Mouse (Mus musculus): ENCODE data around the gene Rnf224.

Gene Rnf224

DNA sequence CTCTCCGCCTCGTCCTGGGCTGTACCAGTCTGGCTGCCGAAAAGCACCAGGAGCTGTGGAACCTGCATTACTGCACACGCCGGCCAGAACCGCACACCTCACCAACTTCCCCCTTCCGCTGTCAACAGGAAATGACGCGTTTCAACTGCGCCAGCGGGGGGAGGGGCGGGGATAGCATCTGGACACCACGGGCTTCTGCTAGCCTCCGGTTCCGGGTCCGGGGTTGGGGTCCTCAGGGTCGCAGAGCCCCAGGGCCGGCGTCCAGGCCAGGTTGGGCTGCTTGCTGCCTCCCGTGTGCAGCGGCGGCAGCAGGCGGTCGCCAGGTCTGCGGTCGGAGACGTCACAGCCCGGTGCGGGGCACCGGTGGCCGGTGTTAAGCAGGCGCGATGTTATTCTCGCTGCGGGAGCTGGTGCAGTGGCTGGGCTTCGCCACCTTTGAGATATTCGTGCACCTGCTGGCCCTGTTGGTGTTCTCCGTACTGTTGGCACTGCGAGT lies 18.7 kb upstream of the Rnf224 start, which contains the start of gene Tmem203:
TSS of gene Tmem203 (plus strand) at position 156 of the 496 bp plus-strand sequence.
- DNase-seq: peak; percentile 92 to 94

DNA sequence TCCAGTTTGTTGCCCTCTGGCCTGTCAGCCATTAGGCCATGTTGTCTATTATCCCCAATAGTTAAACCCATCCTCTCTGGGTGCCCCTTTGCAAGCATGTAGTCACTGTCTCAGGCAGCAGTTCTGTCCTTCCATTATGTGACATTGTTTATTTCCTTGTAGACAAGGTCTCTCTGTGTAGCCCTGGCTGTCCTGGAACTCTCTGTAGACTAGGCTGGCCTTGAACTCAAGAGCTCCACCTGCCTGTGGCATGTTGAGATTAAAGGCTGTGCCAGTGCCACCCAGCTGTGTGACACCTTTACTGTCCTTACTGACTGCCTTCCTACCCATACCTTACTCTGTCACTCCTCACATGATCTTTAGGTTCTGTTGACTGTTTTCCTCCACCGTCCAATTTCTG lies 15.7 kb upstream of the Rnf224 start:
- DNase-seq: peak in 1 of 2 experiments; percentile 52

DNA sequence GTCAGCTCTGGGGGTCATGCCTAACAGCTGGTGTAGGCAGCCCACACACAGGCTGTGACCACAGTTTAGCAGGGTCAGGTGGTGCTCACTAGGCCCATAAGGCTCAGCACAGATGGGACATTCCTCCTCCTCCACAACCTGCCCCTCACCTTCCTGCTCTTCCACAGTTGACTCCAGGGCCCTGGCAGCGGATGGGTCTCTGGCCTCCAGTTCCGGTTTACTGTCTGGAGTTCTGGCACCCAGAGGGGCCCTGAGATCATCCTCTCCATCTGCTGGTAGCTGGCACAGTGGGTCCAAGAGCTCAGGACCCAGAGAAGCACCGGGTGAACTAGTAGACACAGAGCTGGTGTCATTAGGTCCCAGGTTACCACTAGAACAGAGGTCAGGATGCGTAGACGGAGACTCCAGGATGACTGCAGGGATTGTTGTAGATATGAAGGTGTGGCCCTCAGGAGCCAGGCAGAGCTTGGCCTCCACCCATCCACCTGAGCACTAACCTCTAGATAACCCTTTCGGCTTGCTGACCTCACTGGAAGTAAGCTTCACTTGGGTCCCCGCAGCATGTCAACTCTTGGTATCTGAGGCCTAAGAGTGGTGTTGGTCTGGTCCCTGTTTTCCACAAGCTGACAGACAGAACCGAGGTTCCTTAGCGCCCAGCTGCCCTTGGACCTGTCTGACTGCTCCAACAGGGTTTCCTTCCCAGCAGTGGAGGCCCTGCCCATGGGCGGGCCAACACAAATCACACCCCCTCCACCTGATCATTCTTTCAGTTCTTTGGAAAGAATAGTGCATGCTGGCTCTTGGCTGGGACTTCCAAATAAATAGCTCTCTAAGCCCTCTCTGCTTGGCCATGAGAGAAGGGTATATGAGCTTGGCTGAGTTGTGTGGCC lies 9.8 kb upstream of the Rnf224 start, which contains the start of gene AL732309.1:
TSS of gene AL732309.1 (minus strand) at position 681 of the 890 bp plus-strand sequence.
- DNase-seq: peak; percentile 44 to 63

DNA sequence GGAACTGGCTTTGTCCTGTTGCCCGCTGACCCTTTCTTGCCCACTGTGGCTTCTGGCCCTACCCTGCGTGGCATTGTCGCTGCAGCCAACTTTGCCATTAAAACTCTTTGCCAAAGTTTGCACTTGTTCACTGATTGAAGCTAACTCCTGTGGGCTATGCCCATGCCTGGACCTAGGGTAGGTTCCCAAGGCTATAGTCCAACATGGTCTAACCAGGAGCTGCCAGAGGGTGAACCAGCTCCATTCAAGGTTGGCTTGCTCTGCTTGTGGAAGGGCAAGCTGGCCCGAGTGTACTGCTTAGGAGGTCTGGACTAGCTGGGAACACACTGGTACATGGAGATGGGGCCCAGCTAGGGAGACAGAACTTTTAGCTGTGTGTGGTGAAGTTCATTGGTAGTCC lies 7.6 kb upstream of the Rnf224 start:
- DNase-seq: peak in 1 of 2 experiments; percentile 6

DNA sequence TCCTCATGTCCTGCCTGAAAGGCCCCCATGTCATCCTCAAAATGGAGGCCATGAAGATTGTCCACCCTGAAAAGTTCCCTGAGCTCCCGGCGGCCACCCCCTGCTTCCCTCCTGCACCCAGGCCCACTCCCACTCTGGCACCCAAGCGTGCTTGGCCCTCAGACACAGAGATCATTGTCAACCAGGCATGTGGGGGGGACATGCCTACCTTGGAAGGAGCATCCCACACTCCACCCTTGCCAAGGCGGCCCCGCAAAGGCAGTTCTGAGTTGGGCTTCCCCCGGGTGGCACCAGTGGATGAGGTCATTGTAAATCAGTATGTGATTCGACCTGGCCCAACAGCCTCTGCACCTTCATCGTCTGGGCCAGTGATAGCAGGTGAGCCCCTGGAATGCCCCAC lies 6.8 kb upstream of the Rnf224 start:
- peak in 1 of 2 experiments; percentile 27 for DNase-seq

DNA sequence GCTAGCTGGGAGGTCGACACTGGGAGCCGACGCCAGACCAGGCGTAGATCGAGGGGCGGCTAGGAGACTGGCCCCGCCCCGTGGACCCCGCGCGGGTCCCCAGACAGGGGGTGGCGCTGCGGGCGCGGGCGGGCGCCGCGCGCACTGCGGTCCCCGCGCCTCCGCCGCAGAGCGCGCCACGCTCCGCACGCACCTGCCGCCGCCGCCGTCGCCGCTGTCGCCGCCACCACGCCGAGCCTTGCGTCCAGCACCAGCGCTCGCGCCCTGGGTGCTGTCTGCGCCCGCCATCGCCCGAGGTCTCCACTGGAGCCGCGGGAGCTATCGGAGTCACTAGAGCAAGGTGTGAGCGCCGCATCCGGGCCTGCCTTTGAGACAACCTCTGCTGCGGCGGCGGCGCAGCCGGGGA lies 5.5 kb upstream of the Rnf224 start, which contains the start of the genes Rnf208 and Cysrt1:
TSS of gene Rnf208 (plus strand) at position 155 of the 406 bp plus-strand sequence.
TSS of gene Cysrt1 (minus strand) at position 352 of the 406 bp plus-strand sequence.
- DNase-seq: peak; percentile 72 to 81

DNA sequence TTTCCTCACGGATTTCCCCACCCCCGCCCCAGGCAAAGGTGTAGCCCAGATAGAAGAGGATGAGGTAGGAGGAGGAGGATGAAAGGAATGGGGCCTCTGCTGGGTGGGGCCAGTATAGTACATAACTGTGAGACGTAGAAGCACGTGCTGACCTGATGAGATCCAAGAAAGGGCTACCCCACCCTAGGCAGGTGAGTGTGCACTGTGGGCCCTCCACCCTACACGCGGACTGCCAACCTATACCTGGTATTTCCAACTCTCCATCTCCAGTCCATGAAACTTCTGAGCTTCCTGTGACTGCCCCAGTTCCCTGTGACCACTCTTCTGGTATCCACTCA lies 4.8 kb upstream of the Rnf224 start:
- peak in 1 of 2 experiments; percentile 29 for DNase-seq

DNA sequence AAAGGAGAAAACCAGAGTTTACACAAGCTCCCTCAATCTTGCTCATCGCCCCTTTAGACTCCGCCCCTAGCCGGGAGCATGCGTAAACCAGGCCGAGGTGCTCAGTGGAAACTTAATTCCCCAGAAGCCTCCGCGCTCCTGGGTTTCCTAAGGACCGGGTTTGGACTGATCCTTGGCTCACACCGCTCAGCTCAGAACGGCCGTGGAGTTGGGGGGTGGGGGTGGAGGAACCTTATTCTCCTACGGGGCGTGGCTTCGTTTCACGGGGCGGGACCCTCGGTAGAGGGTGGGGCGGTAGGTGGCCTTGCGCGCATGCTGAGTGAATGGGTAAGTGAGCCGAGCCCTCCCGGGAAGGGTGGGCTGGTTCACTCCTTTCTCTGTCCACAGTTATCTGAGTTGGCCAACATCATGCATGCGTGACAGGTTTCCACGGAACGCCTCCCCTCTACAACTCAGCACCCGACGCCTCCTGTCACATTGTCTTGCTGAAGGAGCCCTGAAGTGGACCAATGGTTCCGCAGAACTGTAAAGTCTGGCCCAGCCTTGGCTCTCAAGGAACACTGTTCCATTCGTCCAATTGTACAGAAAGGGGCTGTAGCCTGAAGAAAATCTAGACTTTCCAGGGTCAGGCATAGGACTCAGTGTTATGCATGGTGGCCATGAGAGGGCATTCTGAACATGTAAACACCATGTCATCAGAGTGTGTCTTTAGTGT lies 4.3 kb upstream of the Rnf224 start:
- peak; percentile 73 to 82 for DNase-seq

DNA sequence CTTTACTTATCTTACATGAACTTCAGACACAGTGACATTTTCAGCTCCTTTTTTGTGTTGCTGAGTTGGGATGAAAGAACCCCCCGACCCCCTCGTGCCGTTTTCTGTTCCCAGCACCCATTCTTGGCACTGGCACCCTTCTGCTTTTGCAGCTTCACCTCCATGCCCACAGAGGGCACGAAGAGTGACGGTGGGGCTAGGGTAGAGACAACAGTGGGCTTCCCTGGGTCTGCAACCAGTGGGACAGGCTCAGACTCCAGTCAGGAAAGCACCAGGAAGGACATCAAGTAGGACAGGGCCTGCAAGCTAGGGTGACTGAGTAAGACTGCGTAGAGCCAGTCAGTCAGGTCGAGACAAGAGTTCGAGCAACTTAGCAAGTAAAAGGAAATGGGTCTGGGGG lies 3.7 kb upstream of the Rnf224 start:
- DNase-seq: no peak

DNA sequence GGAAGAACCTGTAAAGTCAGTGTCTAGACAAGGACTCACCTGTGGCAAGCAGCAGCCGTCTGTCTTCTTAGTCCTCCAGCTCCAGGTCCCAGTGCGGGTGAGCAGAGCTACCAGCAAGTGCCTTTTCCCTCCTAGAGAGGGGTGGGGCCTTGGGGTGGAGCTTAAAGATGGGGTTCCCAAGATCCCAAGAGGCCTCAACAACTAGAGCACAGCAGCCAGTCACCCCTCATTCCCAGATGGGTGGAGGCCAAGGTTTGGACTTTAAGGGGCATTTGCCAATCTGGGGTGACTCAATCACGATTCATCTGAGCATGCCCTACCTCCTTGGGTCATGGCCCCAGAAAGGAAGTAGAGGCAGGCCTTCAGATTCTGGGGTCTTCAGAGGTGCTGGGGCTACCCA lies 3.2 kb upstream of the Rnf224 start:
- DNase-seq: peak in 1 of 2 experiments; percentile 12

DNA sequence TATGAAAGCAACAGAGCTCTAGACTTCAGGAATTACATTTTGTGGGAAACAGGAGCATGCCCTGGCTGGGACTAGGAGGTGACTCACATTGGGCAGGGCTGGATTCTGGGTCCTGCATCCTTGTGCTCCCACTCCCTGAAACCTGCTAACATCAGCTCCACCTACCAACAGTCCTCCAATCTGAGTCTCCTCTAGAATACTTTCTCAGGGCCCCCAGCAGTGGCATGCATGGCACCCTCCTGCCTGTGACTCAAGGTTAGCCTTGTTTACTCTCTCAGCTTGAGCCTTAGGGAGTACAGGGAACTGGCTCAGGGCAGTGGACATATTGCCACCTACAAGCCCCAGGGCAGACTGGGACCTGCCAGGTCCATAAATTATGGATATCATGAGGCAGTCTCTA lies 1.5 kb upstream of the Rnf224 start:
- DNase-seq: no peak

DNA sequence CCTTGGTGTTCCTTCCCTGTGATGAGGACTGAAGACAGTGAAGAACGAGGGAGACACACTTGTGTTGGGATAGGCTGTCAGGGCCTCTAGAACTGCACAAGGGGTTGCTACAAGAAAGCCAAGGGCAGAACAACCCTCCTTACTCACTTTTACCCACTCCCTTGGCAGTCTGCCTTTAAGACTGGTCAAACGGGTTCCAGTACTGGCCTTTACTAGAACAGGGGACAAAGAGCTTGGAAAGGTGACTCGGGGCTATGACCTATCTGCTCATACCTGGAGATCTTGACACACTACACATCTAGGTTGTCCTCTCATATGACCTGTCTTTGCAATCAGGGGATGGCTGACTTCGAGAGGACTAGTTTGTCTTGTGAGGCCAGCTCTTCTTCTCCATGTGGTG lies 935 bp upstream of the Rnf224 start:
- DNase-seq: no peak

DNA sequence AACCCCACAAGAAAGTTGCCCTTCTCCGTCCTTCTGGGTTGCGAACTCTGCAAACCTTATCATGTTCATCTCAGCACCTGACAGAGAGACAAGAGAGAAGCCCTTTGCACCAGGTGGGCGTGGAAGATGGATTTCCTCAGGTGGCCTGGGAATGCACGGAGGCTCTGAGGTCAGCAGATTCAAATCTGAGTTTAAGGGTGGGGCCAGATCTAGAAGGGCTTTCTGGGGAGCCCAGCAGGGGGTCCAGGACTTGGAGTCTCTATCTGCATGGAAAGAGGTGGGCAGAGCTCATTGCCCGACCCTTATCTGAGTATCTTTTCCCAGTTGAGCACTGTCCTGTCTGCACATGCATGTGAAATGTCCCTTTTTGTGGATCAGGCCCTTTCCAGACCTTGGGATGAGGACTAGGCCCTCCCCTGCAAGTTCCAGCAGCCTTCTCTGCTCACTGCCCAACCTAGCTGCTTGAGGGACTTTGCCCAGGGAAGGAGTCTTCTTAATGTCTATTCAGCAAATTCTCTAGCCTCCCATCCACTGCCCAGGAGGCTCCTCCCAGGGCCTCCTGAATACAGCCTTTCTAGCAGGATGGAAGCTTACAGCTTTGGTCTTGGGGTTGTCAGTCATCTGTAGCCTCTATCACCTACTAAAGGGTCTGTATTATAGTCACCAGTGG lies 1.9 kb downstream of the Rnf224 start:
- DNase-seq: peak in 1 of 2 experiments; percentile 17

DNA sequence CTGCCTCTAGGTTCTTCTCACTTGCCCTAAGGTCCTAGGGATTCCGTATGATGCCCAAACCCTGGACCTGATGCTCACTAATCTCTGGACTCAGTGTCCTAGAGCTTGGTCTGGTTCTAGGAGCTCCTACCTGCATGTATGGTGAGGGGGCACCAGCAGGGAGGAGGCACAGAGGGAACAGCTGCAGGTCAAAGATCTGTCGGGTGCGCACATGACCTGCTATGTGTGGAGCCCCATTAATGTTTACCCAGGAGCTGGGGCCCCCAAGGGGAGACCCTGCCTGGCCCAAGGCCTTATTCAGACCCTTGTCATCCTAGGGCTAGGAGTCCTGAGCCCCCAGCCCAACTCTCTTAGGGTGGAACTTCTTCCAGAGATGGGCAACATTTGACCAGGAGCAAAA lies 2.5 kb downstream of the Rnf224 start, which contains the start of gene Slc34a3:
TSS of gene Slc34a3 (minus strand) at position 315 of the 400 bp plus-strand sequence.
- DNase-seq: peak in 1 of 2 experiments; percentile 2

DNA sequence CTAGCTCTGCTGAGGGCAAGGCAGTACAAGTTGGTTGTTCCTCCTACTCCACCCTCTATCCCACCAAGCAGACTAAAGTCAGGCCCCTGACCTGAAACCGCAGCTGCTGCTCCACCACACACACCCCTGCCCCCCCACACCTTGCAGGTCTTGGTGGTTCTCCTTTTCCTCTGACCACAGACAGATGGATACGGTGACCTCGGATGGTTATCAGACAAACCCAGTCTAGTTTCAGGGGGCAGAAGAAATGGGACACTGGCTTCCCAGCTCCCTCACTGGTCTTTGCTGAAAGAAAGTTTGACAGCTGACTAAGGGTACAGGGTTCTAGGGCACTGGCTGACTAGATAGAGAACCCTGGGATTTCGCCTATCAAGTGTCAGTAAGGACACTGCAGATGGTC lies 3.2 kb downstream of the Rnf224 start:
- peak in 1 of 2 experiments; percentile 8 for DNase-seq

DNA sequence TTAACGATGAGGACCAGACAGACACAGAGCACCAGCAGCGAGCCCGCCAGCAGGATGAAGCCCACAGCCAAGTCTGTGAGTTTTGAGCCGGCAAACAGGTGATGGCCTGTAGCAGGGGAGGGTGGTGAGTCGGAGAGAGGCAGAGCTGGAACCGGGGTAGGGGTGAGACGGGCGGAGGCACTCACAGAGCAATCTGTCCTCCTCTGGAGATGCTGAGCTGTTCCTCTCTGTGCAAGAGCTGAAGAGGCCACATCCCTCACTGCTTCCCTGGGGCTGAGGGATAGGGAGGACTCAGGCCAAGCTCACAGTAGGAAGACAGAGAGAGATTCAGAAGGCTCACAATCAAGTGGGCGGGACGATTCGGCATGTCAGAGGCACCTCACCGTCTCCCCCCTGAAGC lies 5.5 kb downstream of the Rnf224 start:
- no peak for DNase-seq

DNA sequence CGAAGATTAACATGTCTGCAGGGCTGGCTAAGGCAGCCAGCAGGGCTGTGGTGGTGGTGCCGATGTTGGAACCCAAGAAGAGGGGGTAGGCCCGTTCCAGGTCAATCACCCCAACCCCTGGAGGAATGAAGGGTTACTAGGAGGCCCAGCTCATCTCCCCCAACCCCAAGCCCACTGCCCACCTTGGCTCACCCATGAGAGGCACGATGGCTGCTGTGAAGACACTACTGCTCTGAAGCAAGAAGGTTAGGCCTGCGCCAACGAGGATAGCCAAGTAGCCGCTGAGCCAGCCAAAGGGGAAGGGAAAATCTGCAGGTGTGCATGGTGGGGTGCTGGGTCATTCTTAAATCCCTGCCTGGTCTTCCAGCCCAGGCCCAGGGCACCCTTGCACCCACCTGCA lies 6.0 kb downstream of the Rnf224 start:
- DNase-seq: peak in 1 of 2 experiments; percentile 12

DNA sequence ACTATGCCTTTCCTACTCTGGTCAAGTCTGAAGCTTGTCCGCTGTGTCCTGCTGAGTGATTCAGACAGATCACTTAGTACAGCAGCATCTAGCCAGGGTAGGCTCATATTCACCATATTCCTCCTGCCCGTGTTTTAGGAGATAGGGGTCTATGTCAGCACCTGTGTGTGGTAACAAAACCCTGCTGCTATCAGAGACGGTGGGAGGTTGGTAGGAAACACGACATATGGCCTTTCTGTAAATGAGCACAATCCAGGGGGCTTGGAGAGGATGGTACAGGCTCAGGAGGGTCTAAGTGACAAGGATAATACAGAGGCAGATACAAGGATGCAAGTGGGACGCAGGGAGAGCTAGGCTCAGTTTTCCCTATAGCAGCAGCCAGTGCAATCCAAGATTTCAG lies 7.0 kb downstream of the Rnf224 start:
- no peak for DNase-seq

DNA sequence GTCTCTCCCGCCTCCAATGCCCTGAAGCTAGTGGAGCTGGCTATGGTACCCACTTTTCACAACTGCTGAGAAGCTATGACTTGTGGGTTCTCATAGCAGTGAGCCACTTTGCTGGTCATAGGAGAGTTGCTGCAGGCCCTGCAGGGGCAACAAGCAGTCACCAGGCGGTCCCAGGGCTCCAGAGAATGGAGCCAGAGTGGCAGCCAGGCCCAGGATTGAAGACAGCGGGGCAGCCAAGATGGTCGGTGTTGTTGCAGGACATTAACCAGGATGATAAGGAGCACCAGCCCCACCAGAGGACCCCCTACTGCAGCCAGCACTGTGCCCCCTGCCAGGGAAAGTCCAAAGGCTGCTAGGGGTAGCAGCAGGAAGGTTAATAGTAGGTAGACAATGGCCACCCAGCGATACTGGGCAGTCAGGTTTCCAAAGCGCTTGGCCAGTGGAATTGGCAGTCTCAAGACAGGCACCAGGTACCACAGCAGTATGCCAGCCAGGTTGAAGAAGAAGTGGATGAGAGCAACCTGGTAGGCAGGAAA lies 7.5 kb downstream of the Rnf224 start:
- peak in 1 of 2 experiments; percentile 33 for DNase-seq

DNA sequence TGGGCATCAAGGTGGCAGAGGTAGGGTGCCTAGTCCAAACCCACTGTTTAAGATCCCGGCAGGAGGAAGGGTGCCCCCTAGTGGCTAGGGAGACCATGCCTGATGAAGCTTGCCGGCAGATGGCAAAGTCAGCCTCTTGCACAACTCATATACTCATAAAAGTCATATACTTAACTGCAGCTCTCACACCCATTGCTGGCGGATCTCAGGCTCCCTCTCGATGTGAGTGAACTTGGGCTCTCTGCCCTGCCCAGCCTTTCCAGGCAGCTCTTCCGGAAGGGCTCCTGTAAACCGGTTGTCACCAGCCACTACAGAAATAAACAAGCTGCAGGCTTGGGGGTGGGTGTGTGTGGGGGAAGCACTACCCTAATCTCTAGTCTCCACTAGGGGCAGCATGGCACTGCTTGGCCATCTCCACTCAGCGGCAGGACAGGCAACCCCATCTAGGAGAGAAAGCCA lies 8.1 kb downstream of the Rnf224 start:
- DNase-seq: peak; percentile 85 to 90

DNA sequence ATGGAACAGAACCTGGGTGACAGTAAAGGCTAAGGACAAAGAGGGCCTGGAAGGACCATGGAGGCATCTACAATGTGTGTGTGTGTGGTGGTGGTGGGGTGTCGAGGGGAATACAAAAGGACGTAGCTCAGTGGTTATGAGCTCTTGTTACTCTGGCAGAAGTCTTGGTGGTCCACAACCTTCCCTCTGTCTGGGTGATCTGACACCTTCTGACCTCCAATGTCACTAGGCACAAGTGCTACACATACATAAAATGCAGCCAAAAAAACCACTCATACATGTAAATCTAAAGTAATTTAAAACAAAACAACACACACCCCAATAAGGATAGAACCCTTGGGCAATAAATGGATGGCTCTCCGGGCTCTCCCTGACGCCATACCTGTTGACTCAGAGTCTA lies 9.2 kb downstream of the Rnf224 start:
- DNase-seq: peak in 1 of 2 experiments; percentile 12

DNA sequence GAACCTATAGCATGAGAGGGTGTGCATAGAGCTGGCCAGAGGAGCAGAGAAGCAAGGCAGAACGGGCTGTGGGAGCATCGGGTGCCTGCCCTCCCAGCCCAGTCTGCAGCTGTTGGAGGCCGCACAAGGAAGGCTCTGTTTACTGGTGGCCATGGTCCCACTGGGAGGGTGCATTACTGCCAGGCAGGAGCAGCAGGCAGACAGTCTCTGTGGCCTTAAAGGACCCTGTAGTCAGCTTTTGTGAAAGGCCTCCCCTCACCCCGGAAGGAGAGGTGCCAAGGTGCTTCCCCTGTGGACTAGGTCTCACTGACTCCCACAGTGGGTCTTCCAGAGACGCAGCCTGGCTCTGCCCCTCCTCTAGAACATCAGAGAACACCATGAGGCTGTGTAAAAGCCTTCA lies 9.7 kb downstream of the Rnf224 start:
- peak in 1 of 2 experiments; percentile 50 for DNase-seq
